Comparison of ENCODE assay signal across 17 mouse cellular contexts in genomic region chr15:31319046-31319445, GRCm38 (mm10). TPM values are rescaled to one million over a fixed set of nuclear protein-coding genes. Genes with fewer than 3 reads are reported as not detected.
DNase-seq lines count a peak whose midpoint lies in the region; ATAC-seq and TF ChIP-seq lines count a peak whose summit lies in the region.
"Had no signal": no experiment of that assay in that cellular context is flagged by ENCODE, and none has a peak within 500 bp of the region (broad histone marks: within the 10 kb centered on the region; RNA-seq: fewer than 3 reads in every experiment).

No protein-coding gene starts in this region.

- H3K9ac ChIP-seq in neural tube, embryonic 14.5 days (replicated peaks; ENCODE audit: low read depth, low read length), result peak overlapping the region; percentile 26; the same call in 1 of the 2 replicates
- no peak overlapping the region for H3K9ac ChIP-seq in neural tube, embryonic 15.5 days (replicated peaks)
- H3K9ac ChIP-seq in embryonic facial prominence, embryonic 15.5 days, result no peak overlapping the region
- H3K9ac ChIP-seq: intestine, embryonic 15.5 days; liver, embryonic 15.5 days; neural tube, embryonic 12.5 days had no signal

- H3K27me3 ChIP-seq in neural tube, embryonic 14.5 days (ENCODE audit: control insufficient read depth, insufficient read depth, low read length), result no peaks in the 10 kb centered on the region
- H3K27me3 ChIP-seq in neural tube, embryonic 15.5 days (replicated peaks), result no peaks in the 10 kb centered on the region
- peaks cover 4% of the 10 kb centered on the region; the same call in 1 of the 2 replicates for H3K27me3 ChIP-seq in embryonic facial prominence, embryonic 15.5 days
- H3K27me3 ChIP-seq: intestine, embryonic 15.5 days; liver, embryonic 15.5 days; neural tube, embryonic 12.5 days had no signal

- H3K9me3 ChIP-seq in neural tube, embryonic 14.5 days (ENCODE audit: control insufficient read depth, low read length), result no peaks in the 10 kb centered on the region
- H3K9me3 ChIP-seq in neural tube, embryonic 15.5 days (replicated peaks), result no peaks in the 10 kb centered on the region
- no peaks in the 10 kb centered on the region for H3K9me3 ChIP-seq in embryonic facial prominence, embryonic 15.5 days (replicated peaks)
- H3K9me3 ChIP-seq: intestine, embryonic 15.5 days; liver, embryonic 15.5 days; neural tube, embryonic 12.5 days had no signal

- peak overlapping the region; percentile 84 for H3K27ac ChIP-seq in layer of hippocampus, adult 2 months
- no peak overlapping the region for H3K27ac ChIP-seq in neural tube, embryonic 14.5 days (ENCODE audit: low read depth, low read length)
- H3K27ac ChIP-seq in neural tube, embryonic 15.5 days (replicated peaks), result no peak overlapping the region
- H3K27ac ChIP-seq in embryonic facial prominence, embryonic 15.5 days (replicated peaks), result peak overlapping the region; percentile 70
- H3K27ac ChIP-seq: intestine, embryonic 15.5 days; liver, embryonic 15.5 days; neural tube, embryonic 12.5 days had no signal

- no peak for DNase-seq in layer of hippocampus, adult 2 months (ENCODE audit: low spot score in 2 of 2)
- no peak for DNase-seq in layer of hippocampus, adult 9-11 months
- DNase-seq in gastrocnemius, postnatal 36 days, result no peak
- DNase-seq in frontal cortex, postnatal 10 days (ENCODE audit: low spot score in 2 of 2), result no peak
- DNase-seq: cerebellum, adult 9-10 months; heart, adult 11 months; right cerebral cortex, postnatal 4 days; thymus, postnatal 36 days had no signal

- H3K4me2 ChIP-seq in neural tube, embryonic 14.5 days (ENCODE audit: low read depth, low read length), result no peak overlapping the region
- H3K4me2 ChIP-seq in neural tube, embryonic 15.5 days, result no peak overlapping the region
- H3K4me2 ChIP-seq in embryonic facial prominence, embryonic 15.5 days (replicated peaks), result no peak overlapping the region
- H3K4me2 ChIP-seq: intestine, embryonic 15.5 days; liver, embryonic 15.5 days; neural tube, embryonic 12.5 days had no signal

- no peaks in the 10 kb centered on the region for H3K4me1 ChIP-seq in neural tube, embryonic 14.5 days (ENCODE audit: control insufficient read depth, insufficient read depth, low read length)
- H3K4me1 ChIP-seq in neural tube, embryonic 15.5 days, result peaks cover 12% of the 10 kb centered on the region
- peaks cover 21% of the 10 kb centered on the region for H3K4me1 ChIP-seq in embryonic facial prominence, embryonic 15.5 days
- H3K4me1 ChIP-seq: intestine, embryonic 15.5 days; liver, embryonic 15.5 days had no signal

- no peak for ATAC-seq in neural tube, embryonic 14.5 days (ENCODE audit: low read depth)
- ATAC-seq in neural tube, embryonic 15.5 days (ENCODE audit: low FRiP score), result no peak
- no peak for ATAC-seq in embryonic facial prominence, embryonic 15.5 days (ENCODE audit: insufficient number of reproducible peaks, low FRiP score, low TSS enrichment, low read depth)
- ATAC-seq: CD4-positive, CD25-positive, alpha-beta regulatory T cell, adult 4 months; intestine, embryonic 15.5 days; midbrain, embryonic 16.5 days had no signal

- no peak overlapping the region for H3K4me3 ChIP-seq in layer of hippocampus, adult 2 months
- no peak overlapping the region for H3K4me3 ChIP-seq in neural tube, embryonic 14.5 days (ENCODE audit: low read depth, low read length)
- H3K4me3 ChIP-seq in neural tube, embryonic 15.5 days (replicated peaks), result no peak overlapping the region
- no peak overlapping the region for H3K4me3 ChIP-seq in embryonic facial prominence, embryonic 15.5 days (replicated peaks)
- H3K4me3 ChIP-seq: intestine, embryonic 15.5 days; liver, embryonic 15.5 days; megakaryocyte, embryonic 14.5 days; neural tube, embryonic 12.5 days had no signal

- no peak for TF ChIP-seq CTCF in layer of hippocampus, adult 2 months (conservative IDR thresholded peaks at IDR 0.05)

- intact Hi-C loops in gastrocnemius, postnatal 36 days (cut with DNase I), result loop anchor here (2.0 to 5.0 kb wide), 2 partner anchors 124 to 268 kb away; no protein-coding TSS in a partner anchor

- no peaks in the 10 kb centered on the region for H3K36me3 ChIP-seq in neural tube, embryonic 14.5 days (ENCODE audit: control insufficient read depth, insufficient read depth, low read length)
- no peaks in the 10 kb centered on the region for H3K36me3 ChIP-seq in neural tube, embryonic 15.5 days
- H3K36me3 ChIP-seq in embryonic facial prominence, embryonic 15.5 days, result no peaks in the 10 kb centered on the region
- H3K36me3 ChIP-seq: intestine, embryonic 15.5 days; liver, embryonic 15.5 days; neural tube, embryonic 12.5 days had no signal

- WGBS in neural tube, embryonic 14.5 days, result 51% methylated on average over 4 of the region's 4 CpGs
- WGBS in neural tube, embryonic 15.5 days, result 58% methylated on average over 4 of the region's 4 CpGs
- 59% methylated on average over 4 of the region's 4 CpGs for WGBS in embryonic facial prominence, embryonic 15.5 days

RNA-seq across cellular contexts. Expression of gene Ankrd33b, which starts 48.5 kb away (rescaled TPM):
- total RNA-seq in layer of hippocampus, adult 2 months (2021), result 10 to 100 TPM; 58.7 to 59.4 TPM
- polyA plus RNA-seq in neural tube, embryonic 14.5 days (2014; fragmentation: Nextera tagmentation; extraction: Ambion mirVana), result 0.75 and 1.3 TPM in 2 replicates
- 0.70 and 2.6 TPM in 2 replicates for polyA plus RNA-seq in neural tube, embryonic 15.5 days (2015; fragmentation: Nextera tagmentation; extraction: Ambion mirVana)
- 0.80 and 1.1 TPM in 2 replicates for polyA plus RNA-seq in embryonic facial prominence, embryonic 15.5 days (2015; fragmentation: Nextera tagmentation; extraction: Ambion mirVana)
- total RNA-seq in gastrocnemius, postnatal 36 days (2021), result 10 to 100 TPM in 1 of 2 experiments, 1 to 10 TPM in 1; 9.9 to 14.5 TPM
- polyA plus RNA-seq: CD4-positive, CD25-positive, alpha-beta regulatory T cell, adult 4 months had no signal

Comparison
In these comparisons a context has a peak if more than half of its experiments do, and no peak if none do; other contexts are left out.
1. H3K27ac ChIP-seq: peak in layer of hippocampus, adult 2 months (single experiment) and embryonic facial prominence, embryonic 15.5 days (single experiment); none in neural tube, embryonic 14.5 days (single experiment) and neural tube, embryonic 15.5 days (single experiment).